Mouse (Mus musculus): ENCODE results near the gene Pidd1.
"Not testable (repeated sequence)": the region's sequence is repeated elsewhere in the genome, so short reads cannot be mapped to it uniquely, and the experiment has no call there.

Pidd1 gene

DNA sequence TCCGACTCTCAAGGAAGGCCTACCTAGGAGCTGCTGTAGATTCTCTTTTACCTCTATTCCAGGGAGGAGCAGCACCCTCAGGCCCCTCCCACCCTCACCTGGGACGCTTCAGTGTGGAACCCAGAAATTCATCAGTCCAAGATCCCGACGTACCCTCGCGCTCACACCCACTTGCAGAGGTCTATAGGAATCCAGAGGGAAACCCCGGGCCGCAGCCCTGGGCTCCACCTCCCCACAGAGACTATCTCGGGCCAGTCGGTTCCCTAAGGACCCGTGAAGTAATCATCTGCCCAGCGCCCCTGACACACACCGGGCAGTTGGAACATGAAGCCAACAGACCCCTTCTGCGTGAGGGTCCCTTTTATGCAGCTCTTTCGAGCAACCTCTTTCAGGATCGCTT lies 30.5 kb downstream of the Pidd1 start:
- no peak for DNase-seq

DNA sequence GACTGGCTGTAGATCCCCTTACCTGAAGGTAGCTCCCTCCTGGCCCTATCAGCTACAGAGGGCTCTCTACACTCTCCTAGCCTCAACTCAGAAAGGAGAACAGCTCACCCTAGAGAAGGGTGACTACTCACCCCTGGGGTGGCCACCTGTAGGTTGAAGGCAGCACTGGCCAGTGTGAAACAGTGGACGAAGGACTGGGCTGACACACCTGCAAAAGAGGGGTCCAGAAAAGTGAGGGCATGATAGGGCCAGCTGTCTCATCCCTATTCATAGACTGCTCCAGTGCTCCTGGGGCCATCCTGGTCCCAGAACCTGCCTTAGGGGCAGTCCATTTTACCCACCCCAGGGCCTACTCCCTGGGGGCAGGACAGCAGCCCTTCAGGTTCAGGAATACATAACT lies 32.2 kb downstream of the Pidd1 start:
- no peak for DNase-seq

DNA sequence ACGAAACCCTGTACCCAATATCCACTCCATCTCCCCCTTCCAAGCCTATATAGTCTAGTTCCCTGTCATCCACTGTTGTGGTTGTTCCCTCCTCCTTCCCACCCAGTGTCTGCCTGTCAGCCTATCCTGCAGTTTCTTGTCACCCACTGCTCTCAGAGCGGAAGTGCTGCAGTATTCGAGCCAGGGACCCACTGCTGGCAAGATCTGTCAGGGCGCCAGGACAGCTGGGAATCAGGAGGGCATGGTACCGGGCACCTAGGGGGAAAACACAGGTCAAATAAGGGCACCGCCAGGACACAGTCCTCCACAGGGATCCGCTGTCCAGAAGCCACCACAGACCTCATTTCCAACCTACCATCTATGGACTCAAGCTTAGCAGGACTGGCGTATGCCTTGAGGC lies 33.2 kb downstream of the Pidd1 start:
- no peak for DNase-seq

DNA sequence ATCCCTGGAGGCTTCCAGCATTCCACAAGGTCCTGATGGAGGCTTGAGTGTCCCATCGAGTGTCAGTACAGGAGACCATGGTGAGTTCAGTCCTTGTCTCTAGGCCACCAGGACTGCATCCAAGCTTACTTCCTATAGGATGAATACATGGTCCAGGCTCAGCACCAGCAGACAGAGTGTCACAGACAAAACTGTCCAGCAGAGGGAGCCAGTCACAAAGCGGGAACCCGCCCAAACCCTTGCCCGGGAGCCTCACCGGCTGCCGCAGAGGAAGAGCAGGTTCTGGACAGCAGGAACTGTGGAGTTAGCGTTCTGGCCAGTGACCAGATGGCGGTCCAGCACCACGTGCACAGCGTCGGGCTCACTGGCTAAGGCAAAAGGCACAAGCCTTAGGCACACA lies 35.0 kb downstream of the Pidd1 start:
- peak; percentile 86 to 92 for DNase-seq

DNA sequence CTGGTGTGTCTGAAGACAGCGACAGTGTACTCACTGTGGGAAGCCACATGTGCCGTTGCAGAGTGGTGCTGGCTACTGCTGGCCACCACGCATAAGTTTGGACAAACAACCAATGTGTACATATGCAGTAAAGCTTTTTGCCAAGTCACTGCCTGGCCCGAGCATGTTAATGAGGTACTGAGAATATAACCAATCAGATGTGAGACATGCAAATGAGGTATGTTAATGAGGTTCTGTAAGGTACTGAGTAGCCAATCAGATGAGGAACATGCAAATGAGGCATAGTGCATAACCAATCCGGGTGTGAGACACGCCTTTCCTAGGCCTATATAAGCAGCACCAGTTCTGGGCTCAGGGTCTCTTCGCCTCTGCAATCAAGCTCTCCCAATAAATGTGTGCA lies 36.2 kb downstream of the Pidd1 start:
- not testable (repeated sequence) for DNase-seq

DNA sequence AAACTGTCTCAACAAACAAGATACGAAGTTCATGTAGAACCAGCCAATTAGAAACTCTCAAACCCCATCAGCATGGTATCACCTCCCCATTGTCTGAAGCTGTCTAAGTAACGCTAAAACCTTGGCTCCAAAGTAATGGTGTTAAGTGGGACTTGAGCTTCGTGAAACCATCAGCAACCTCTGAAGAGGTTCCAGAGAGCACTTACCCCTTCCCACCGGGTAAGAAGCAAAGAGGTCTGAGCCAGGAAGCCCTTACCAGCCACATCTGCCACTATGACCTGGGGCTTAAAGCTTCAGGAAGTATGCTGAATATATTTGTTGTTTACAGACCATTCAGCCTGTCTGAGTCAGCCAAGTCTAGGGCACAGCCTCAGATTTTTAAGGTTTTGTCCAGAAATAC lies 38.4 kb downstream of the Pidd1 start:
- no peak for DNase-seq

DNA sequence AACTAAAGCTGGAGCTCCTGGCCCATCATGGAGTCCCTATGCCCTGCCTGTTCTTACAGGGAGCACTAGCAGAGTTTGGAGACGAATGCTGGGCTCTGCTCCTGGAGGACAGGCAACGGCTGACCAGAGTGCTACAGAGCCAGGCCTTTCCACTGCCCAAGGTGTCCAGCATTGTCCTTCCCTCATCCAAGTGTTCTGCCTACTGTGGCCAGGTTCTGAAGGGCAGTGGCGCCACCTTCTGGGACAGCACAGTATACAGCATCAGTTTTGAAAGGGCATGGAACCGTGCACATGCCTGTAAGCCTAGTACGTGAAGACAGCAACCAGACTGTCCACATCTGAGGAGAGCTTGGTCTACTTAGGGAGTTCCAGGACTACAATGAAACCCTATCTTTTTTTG lies 40.5 kb downstream of the Pidd1 start:
- DNase-seq = peak; percentile 72 to 79

DNA sequence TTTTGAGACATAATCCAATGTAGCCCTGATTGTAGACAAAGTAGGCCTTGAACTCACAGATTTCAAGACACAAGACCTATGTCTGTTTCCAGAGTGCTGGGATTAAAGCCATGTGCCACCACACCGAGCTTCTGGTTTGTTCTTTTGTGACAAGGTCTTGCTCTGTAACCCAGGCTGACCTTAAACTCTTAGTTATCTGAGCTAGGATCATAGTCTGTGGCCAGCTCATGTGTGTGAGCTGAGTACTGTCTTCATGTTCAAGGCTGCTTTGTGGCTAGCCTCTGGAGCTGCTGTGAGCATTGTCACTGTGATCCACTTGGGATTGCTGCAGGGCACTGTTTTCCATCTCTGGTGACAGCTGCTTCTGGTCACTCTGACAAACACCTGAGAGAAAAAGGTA lies 48.5 kb downstream of the Pidd1 start:
- DNase-seq = no peak

DNA sequence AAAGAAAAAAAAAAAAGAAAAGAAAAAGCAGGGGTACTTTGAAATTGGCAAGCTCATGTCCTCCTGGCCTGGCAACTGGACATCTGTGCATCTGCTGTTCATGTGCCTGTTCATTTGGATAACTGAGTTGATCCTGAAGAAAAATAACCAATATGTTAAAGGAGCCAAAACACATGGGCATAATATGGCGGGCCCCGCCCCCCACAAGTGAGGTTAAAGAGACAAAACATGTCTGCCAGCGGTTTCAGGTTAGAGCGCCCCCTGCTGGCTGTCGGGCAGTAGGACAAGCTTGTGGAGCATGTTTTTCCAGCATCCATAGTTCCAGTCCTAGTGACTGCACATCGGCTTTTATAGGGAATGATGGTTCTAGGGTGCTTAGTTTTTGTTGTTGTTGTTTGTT lies 49.1 kb downstream of the Pidd1 start:
- peak; percentile 81 to 86 for DNase-seq

DNA sequence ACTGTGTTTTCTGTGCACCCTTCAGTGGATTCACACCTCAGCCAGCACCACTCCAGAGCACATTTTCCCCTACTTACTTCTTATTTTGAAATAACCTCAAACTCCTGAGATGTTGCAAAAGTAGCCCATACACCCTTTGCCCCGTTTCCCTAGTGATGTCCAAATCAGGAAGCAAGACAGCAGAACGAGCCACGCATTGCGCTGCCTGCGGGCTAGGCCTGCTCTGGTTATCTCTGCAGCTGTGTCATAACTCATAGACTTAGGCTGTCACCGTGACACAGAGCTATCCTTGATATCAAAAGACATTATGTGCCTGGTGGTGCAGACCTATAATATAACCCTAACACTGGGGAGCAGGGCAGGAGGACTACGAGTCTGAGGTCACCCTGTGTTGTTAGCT lies 49.7 kb downstream of the Pidd1 start:
- peak; percentile 43 to 47 for DNase-seq

DNA sequence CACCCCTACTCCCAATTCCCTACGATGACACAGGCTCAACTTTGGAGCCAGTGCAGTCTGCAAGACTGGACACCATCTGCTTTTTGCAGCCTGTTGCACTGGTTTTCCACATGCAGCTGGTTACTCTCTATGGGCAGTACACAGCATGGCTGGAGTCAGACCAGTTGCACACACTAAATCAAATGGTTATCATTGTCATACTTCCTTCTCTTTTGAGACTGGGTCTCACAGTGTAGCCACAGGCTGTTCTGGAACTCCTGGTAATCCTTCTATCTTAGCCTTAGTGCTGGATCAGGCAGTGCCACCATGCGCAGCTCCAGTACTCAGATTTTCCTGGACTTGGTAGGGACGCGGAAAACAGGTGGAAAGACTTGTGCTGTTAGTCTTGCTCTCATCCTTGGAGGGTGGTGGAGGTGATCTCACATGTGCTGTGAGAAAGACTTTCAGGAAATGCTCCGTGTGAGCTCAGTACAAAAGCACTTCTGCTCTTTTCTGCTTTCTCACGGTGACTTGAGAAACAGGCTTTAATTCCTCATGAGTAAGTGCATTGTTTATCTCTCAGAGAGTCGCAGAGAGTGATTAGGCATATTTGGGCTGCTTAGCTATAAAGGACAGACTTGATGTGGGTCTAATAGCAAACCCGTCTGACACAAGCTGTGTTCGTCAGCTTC lies 51.1 kb downstream of the Pidd1 start:
- no peak for DNase-seq

DNA sequence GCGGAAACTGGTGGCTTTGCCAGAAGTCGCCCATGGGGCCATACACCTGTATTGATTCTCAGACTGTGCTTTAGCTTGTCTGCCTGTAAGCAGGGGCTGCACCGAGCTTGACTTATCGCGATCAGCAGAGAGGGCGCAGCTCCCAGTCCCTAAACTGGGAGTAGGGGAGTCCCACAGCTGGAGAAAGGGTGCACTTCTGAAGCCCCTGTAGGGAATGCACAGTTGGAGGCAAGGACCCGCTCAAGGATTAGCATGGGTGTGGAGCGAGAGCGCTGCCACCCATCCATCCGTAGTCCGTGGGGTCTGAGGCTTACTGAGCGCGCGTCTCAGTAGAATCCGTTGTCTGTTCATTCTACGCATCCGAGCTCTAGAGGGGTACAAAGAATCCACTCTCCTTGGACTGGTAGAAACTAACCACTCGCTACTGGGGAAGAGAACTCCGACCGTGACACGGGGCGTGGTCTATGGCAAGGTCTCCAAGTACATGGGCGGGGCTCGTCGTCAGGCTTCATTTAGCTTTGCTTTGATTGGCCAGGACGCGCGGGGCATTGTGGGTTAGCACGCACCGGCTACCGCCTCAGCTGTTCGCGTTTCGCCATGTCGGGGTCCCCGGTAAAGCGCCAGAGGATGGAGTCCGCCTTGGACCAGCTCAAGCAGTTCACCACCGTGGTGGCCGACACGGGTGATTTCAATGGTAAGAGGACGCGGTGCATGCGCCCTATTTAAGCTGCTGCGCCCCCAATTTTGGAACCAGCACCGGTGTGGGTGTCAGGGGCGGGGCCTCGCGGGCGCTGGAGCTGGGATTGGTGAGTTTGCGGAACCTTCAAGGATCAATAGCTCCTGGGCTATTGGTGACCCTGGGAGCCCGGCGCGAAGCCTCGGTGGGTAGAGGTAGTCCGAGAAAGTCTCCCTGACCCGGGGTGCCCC lies 51.9 kb downstream of the Pidd1 start, which contains the start of gene Taldo1:
Gene Taldo1, plus strand, starts transcription at position 575 of the 927 bp plus-strand sequence.
- DNase-seq = peak; percentile 96 to 97

DNA sequence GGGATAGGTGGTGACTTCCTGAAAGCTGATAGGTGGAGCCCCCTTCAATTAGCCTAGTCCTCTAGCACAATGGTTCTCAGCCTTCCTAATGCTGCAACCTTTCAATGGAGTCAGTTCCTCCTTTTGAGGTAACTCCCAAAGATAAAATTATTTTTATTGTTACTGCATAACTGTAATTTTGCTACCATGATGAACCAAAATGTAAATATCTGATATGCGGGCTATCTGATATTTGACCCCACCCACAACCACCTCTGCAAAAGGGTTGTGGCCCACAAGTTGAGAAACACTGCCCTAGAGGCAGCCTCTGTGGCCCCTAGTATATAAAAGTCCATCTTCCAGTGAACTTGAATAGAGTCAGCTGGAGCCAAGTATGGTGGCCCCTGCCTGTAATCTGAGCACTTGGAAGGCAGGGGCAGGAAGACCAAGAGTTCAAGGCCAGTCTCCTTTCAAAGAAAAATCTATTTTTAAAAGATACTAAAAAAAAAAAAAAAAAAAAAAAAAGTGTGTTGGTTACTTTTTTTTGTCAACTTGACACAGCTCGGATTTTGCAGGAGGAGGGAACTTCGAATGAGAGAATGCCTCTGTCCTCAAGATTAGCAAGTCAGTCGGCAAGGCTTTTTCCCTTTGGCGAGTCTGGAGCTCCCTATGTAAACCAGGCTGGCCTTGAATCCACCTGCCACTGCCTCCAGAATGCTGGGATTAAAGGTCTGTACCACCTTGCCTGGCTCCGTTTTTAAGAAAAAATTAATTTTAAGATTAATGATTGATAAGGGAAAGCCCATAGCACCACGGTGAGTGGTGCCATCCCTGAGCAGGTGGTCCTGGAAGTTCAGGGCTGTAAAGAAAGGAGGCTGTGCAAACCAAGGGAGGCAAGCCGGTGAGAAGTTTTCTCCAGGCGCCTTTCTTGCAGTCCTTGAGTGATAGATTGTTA lies 53.2 kb downstream of the Pidd1 start:
- DNase-seq = no peak

DNA sequence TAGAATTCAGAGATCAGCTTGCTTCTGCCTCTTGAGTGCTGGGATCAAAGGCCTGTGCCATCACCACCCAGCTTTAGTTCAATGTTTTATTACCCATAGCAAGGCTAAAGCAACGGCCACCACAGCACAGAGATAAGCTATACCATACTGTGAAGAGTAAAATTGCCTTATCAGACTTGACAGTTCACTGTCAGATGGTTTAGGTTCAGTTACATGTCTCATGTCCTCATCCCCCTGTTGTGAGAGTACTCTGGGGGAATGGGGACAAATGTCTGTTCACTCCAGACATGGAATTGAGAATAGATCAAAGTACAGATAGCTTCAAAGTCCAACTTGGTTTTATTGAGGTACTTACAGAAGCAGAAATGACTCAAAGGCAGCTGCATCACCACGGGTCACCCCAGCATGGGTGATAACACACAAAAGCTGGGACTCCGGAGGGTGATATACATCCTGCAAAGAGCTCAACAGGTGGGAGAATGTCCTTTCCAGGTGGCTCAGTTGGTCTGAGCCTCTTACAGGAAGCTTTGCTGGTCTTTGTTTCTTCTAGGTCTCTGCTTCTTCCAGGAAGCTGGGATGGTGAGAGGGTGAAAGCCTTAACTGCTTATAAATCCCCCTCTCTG lies 55.2 kb downstream of the Pidd1 start:
- no peak for DNase-seq
